Mouse (Mus musculus) midbrain, embryonic 11.5 days (tissue): Measurements from ENCODE around the gene Gm14406. TPM values are rescaled to one million over a fixed set of nuclear protein-coding genes. Genes with fewer than 3 reads are reported as not detected.

Experiments used
- ATAC-seq: fragments of 200-750 bp; cut with Nextera tagmentation; 2 replicates; pipeline ENCODE4 v1.8.0; 2017; ENCODE audit warnings: moderate TSS enrichment, moderate library complexity; ENCODE audit not compliant: low FRiP score
- DNase-seq: peaks from one replicate; pipeline ENCODE4 v3.0.0; 2015; ENCODE audit warnings: low spot score; ENCODE audit errors: missing footprints
- H3K27ac ChIP-seq: fragments of 300-500 bp; sonication (generic); 2 replicates; pipeline ENCODE4 v1.5.1; 2014; ENCODE audit warnings: low read depth, low read length
- H3K27me3 ChIP-seq: fragments of 300-500 bp; sonication (generic); 2 replicates; pipeline ENCODE4 v1.6.1; 2014; ENCODE audit warnings: mild to moderate bottlenecking, low read length, moderate library complexity, mixed read lengths; ENCODE audit not compliant: control insufficient read depth, insufficient read depth
- H3K36me3 ChIP-seq: fragments of 300-500 bp; sonication (generic); 2 replicates; pipeline ENCODE4 v1.6.1; 2014; ENCODE audit warnings: mild to moderate bottlenecking, low read length, moderate library complexity, mixed read lengths; ENCODE audit not compliant: control insufficient read depth, insufficient read depth
- H3K4me1 ChIP-seq: fragments of 300-500 bp; sonication (generic); 2 replicates; pipeline ENCODE4 v1.6.1; 2014; ENCODE audit warnings: low read length; ENCODE audit not compliant: control insufficient read depth, insufficient read depth
- H3K4me2 ChIP-seq: fragments of 300-500 bp; sonication (generic); 2 replicates; pipeline ENCODE4 v1.6.1; 2014; ENCODE audit warnings: mild to moderate bottlenecking, moderate library complexity
- H3K4me3 ChIP-seq: fragments of 300-500 bp; sonication (generic); 2 replicates; pipeline ENCODE4 v1.5.1; 2014; ENCODE audit warnings: low read depth, low read length
- H3K9ac ChIP-seq: fragments of 300-500 bp; sonication (generic); 2 replicates; pipeline ENCODE4 v1.6.1; 2014; ENCODE audit warnings: low read length
- H3K9me3 ChIP-seq: fragments of 300-500 bp; sonication (generic); 2 replicates; pipeline ENCODE4 v1.6.1; 2016; ENCODE audit warnings: low read length; ENCODE audit not compliant: control insufficient read depth
- WGBS: fragments of 180-500 bp; shearing (Covaris S2); extraction: QIAGEN DNeasy Blood & Tissue Kit; methylation state at CpG from one replicate; pipeline ENCODE4 v1.1.7; 2014; 5-methylcytosine and 5-hydroxymethylcytosine counted together
- polyA plus RNA-seq: library from polyadenylated mRNA; unstranded; fragments of >200 nt; fragmentation: Nextera tagmentation; extraction: Ambion mirVana; gene quantifications from 2 replicates; pipeline ENCODE4 v1.2.1, GENCODE M21; 2014

Gm14406 gene
- polyA plus RNA-seq, 1 experiment from 2014 or later = not detected

DNA sequence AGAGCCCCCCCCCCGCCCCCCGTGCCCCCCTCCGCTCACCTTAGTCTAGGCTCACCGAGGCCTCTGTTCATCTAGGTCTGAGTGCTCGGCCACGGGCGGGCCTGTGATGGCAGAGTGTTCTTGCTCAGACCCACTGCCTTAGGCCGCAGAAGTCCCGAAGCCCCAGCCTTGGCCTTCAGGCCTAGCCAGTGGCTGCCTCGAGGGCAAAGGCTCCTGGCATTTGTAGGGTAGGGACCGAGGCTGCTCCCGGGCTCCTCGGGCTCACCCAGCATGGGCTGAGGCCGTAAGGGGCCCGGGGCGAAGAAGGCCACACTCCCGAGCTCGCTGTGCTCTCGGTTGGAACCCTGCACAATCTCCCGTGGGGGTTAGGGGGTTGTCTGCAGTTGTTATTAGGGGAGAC lies 54.9 kb downstream of the Gm14406 start:
- H3K9ac ChIP-seq = no peak overlapping the region
- no peak overlapping the region for H3K4me2 ChIP-seq
- H3K9me3 ChIP-seq = peaks cover 3% of the 10 kb centered on the region; the same call in 1 of the 2 replicates
- H3K36me3 ChIP-seq = no peaks in the 10 kb centered on the region
- ATAC-seq (no peak), DNase-seq (no peak)
- H3K27ac ChIP-seq = no peak overlapping the region
- no peaks in the 10 kb centered on the region for H3K4me1 ChIP-seq
- no peak overlapping the region for H3K4me3 ChIP-seq
- H3K27me3 ChIP-seq = no peaks in the 10 kb centered on the region
- WGBS = 90% methylated on average over 20 of the region's 20 CpGs

DNA sequence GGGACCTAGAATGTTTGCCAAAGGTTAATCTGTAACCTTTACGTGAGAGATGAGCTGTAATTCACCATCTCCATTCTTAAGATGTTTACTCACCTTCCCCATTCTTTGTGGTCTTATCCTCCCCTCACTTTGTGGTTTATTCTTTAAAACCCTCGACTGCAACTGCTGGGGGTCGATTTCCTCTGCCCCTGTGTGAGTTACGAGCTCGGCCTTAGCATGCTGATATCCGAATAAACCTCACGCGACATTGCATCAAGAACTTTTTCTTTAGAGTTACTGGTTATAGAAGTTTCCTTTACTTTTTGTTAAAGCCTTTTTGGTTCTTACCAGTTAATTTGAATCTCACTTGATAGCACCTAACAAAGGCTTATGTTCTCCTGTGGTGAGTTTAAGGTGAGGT lies 58.0 kb downstream of the Gm14406 start:
- no peak overlapping the region for H3K9ac ChIP-seq
- peaks cover 3% of the 10 kb centered on the region; the same call in 1 of the 2 replicates for H3K9me3 ChIP-seq
- no peaks in the 10 kb centered on the region for H3K4me1 ChIP-seq
- H3K27ac ChIP-seq = no peak overlapping the region
- H3K27me3 ChIP-seq = no peaks in the 10 kb centered on the region
- no peaks in the 10 kb centered on the region for H3K36me3 ChIP-seq
- H3K4me2 ChIP-seq = no peak overlapping the region
- WGBS = 86% methylated on average over 8 of the region's 8 CpGs
- peak; percentile 68 for DNase-seq
- ATAC-seq = no peak
- no peak overlapping the region for H3K4me3 ChIP-seq

Other genes with a start within 250 kb of the Gm14406 start
- gene Gm14418, start 179.9 kb downstream of the Gm14406 start, polyA plus RNA-seq = 8.8 and 9.3 TPM in 2 replicates
- gene Zfp970, start 113.5 kb downstream of the Gm14406 start, polyA plus RNA-seq = 12.2 and 12.5 TPM in 2 replicates
- gene Gm14403, start 80.0 kb downstream of the Gm14406 start, polyA plus RNA-seq = 4.1 and 6.1 TPM in 2 replicates
- 6.4 and 6.7 TPM in 2 replicates for gene Gm14322, start 181.1 kb upstream of the Gm14406 start, polyA plus RNA-seq